Mouse (Mus musculus): ENCODE measurements at regions not wholly inside any gene's neighbourhood (a gene's known extent, or its start where the extent isn't known, plus 50 kb on each side); places are given as distances from the start of the nearest gene placed in this dataset.
"Not testable (repeated sequence)": the region's sequence is repeated elsewhere in the genome, so short reads cannot be mapped to it uniquely, and the experiment has no call there.

DNA sequence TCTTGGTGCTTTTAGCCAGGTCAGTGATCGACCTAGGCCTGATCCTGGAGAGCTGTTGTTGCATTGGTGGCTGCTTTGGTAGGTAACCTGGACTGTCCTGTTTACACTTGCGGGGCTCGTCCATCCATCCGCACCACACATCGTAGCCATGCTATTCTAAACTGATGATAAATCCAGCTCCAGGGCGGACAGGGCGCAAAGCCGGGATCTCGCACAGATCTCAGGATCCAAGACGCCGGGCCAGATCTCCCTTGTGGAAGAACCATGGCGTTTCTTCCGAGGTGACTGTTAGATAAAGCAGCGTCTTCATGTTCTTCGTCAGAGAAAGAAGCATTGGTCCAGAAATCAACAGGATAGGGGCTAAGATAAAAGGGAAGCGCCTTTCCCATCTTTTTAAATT, 115.6 kb downstream of the Sec16b start:
- not testable (repeated sequence) for DNase-seq

DNA sequence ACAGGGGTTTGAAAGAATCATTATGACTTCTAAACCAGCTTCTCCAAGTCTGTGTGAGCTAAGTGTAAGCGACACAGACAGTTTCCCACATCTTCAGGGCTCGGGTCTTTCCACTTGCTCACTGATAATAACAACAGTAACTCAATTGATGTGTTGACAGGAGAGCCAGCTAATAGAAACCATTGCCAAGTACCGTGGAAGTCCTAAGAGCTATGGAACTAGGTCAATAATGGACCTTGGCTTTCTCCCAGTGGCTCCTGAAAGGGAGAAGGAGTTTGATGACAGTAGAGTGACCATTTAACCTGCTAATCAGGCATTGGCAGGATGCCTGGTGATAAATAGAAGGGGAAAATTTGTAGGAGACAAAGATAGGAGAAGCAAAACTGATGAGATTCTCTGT, 126.1 kb downstream of the Sec16b start:
- DNase-seq: no peak

DNA sequence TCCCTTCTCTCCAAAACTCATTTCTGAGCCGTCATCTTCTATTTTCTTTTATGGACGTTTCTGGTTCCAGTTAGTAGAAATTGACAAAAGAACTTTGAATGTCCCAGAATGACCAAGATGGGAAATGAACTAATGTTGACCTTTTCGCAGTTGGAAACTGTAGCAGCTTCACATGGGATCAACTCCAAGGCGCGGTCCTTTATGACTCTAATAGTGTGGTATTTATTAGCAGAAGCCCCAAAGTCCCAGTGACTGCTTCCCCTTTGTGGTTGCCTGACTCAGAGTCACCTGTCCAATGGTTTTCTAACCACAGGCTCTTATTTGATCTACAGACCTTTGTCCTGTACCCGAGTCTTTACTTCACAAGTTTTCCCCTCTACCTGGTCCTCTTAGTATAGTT, 126.9 kb downstream of the Sec16b start:
- DNase-seq: no peak

DNA sequence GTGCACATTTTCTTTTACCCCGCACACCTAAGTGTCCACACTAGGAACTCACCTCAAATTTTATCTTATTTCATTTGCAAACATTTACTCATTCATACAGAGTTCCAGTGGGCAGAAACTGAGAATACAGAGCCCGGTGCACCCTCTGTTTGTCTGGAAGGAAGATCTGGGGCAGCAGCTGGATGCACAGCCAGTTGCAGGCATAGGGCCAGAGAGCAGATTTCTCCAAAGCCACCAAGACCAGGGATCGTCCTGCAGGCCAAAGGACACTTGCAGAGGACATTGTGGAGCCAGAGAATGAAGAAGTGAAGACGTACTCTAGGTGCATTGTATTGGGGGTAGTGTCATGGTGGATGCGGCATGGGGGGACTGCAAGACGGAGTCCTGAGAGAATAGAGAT, 129.2 kb downstream of the Sec16b start:
- no peak for DNase-seq

DNA sequence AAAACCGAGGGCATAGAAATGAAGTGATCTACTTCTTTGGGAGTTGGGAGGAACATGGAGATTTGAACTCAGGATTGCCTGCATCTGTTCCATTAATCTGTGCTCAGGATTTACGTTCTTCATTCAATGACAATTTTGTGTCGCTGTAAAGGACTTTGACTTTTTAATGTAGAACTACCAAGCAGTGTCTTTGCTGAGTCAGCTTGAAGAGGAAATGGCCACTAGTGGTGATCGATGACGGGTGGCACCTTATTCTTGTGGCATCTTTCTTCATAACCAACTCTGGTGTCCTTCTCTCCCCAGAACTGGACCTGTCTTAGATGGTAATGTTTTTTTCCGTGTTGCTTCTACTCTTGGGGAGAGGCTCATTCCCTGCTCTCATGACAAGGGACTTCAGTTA, 137.0 kb downstream of the Sec16b start:
- DNase-seq: no peak

DNA sequence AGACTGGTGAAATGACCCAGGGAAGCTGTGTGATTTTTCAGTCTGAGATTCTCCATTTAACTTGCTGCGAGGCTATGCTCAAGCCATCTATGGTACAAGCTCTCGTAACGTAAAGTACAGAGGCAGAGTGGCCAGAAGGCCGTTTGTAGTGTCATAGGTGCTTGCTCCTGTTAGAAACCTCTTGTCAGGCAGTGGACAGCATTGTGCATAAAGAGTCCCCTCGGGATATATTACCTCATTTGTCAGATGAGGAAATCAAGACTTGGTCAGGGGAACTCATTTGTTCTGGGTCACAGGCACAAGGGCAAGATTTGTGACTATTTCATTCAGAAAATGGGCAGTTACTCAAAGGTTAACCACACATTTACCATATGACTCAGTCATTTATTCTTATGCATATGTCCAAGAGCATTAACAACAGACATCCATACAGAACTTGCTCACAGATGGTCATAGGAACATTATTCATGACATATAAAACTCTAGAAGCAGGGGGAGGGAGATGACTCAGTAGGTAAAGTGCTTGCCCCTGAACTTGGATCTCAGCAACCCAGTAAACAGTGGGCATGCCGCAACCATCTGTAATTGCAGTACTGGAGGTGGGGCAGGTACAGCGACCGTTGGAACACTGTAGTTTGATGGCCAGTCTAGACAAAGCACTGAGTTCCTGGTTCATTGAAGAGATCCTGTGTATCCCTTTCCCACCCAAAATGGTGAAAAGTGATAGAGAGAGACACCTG, 139.3 kb downstream of the Sec16b start:
- DNase-seq: no peak

DNA sequence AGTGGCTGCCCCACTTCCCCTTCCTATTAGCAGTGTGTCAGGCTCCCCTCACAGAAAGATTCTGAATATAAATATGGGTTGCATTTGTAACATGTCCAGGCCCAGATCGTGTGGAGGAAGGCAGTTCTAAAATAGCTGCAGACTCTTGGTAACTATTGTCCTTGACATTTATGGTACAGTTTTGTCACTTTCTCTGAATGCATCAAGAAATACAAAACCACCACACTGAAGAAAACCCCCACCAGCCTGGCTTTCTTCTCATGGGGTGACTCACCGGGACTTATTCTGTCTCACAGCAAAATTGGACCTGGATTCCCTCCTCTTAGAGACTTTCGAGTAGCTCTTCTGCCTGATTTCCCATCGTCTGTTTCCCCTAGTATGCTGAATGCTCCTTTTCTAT, 148.9 kb downstream of the Sec16b start:
- peak; percentile 62 for DNase-seq

DNA sequence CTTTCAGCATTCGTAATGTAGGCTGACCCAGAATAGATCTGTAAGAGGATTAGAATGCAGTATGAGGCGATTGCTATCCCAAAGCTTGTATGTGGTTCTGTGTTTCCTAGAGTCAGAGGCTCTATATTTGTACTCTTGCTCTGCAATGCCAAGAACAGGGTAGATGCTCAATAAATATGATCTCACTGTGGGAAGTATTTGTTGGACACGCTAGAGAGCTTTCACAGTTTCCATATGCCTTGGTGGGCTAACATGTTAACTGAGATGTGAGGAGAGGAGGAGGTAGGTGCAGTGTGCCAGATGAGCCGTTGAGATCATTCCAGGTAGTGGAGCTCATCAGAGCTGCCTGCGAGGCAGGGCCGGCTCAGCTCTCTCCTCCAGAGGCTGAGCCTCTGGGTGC, 163.1 kb downstream of the Sec16b start:
- DNase-seq: peak; percentile 25

DNA sequence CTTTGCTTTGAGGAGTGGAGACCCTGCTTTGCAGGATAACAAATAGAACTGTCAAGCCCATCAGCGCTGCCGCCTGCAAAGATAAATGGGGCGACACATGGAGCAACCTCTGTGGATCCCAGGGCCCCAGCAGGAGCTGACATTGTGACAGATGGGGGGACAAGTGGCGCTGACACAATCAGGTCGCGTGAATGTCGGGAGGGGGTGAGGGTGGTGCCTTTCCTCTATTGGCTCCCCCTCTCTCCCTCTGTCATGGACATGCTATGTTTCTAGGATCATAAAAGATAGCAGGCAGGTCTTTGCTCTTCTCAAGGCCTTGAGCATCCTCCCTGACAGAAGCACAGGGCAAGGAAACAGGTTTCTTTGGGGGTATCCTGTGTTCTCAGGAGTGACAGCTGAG, 177.8 kb downstream of the Sec16b start:
- no peak for DNase-seq

DNA sequence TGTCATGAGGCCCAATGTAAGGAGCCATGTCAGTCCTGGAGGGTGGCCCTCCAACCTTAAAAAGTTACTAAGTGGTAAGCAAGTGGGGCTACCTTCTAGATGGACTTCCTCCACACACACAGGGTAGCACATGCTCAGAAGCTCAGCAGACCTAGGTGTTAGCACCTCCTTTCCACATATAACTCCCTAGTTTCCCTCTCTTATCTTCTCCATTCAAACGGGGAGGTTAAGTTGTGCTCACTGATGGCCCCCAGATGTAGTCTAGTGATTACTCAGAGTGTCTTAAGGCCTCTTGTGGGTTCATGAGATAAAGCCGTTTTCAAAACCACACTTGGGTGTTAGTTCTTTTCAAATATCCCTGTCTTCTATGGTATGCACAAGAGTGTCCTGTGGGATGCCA, 188.7 kb downstream of the Sec16b start:
- DNase-seq: no peak

DNA sequence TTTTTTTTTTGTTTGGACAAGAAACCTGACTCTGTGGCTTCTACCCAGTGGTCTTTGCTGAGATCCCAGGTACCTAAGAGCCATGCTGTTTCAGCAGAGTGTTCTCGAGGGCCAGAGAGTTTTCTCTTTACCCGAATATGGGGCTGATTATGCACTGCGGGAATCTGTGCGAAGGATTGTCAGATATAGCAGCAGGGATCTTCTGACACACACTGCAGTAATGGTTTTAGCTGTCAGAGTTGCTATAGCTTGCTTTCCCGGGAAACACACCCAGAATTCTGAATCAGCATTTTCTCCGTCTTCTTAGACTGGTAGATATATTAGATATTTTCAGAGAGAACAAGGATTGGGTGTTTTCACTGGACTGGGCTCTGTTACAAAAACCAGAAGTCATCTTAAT, 197.1 kb downstream of the Sec16b start:
- peak; percentile 2 for DNase-seq

DNA sequence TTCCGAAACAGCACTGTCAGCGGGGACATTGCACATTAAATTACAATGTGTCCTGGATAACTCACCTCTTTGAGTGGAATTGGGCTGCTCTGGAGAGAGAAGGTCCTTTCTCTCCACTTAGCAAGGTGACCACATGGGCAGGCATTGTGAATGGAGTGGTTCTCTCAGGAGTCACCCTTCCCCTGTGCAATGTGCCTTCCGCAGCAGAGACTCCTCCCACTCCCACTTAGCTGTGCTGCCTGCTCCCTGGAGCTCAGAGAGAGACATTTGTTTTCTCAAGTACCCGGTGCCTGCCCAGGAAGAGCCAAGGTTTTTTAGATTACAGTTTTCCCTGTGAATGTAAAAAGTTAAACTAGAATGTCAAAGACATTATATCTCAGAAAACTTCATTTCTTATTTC, 198.8 kb downstream of the Sec16b start:
- DNase-seq: no peak

DNA sequence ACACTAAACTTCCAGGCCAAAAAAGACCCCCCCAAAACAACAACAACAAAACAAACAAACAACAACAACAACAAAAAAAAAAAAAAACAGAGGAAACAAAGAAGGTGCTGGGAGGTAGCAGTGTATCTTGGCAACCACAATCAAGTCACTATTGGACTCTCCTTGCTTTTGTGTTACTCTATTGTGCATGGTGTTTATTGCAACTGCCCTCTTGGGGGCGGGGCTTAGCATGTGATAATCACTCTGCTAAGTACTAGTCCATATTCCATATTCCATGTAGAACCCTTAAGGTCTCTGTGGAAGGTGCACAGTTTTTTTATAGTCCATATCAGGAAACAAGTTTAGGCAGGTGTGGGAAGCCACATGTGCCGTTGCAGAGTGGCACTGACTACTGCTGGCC, 200.7 kb downstream of the Sec16b start:
- DNase-seq: no peak

DNA sequence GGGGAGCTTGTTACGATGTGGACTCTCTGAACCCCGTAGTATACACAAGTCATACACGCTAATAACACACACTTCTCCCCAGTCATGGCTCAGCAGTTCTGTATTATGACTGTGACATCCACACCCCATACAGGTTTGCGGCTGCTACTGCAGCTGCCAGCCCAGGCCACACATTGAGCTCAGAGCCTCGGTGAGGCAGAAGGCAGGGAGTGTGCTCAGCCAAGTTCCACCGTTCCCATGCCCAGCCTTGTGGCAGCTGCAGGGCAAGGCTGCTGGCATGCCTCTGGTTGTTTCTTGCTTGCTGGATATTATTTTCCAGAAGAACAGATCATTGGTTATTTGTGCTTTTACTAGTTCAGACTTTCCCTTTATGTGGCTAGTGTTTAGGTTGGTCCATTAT, 202.6 kb downstream of the Sec16b start:
- no peak for DNase-seq

DNA sequence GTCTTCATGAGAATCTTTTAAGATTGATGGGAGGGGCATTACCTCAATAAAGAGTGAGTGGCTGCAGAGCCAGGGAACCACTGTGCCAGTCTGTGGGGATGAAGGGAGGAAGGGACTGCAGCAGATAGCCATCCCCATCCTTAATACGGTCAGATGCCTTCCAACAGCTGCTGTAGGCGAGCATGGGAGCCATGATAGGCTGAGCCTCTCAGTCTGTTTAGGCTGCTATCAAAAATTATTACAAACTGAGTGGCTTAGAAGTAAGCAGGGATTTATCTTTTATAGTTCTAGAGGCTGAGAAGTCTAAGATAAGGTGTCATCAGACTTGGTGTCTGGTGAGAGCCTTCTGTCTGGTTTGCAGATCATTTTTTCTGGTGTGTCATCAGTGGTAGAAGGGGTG, 204.3 kb downstream of the Sec16b start:
- no peak for DNase-seq

DNA sequence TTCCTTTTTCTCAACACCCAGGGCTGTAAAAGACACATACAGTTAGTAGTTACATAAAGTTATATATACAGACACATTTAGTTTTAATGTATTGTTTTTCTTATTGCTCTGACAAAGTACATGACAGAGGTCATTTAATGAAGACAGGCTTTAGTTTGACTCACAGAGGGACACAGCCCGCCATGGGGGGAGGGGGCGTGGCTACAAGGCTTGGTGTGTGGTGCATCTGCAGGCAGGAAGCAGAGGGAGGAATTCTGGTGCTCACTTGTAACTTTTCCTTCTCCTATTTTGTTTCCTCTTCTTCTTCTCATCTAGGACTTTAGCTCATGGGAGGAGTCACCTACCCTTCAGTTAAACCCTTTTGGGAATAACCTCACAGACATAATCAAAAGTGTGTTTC, 206.0 kb downstream of the Sec16b start:
- DNase-seq: no peak

DNA sequence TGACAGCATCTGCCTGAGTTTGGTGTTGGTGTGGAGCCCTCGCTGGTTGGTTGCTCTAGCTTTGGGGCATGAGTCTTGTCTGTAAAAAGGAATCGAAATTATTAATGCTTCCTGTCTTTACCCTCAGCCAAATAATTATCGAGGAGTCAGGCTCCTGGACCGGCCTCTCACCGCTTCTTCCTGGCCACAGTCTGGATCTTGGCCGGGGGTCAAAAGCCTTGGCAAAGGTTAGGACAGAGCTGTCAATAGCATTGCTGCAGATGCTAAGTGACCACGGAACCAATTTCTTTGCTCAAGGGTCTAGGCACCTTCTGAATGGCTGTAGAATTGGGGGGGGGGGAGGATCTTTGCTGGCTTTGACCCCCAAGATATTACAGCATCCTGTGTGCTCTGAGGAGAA, 207.3 kb downstream of the Sec16b start:
- DNase-seq: no peak

DNA sequence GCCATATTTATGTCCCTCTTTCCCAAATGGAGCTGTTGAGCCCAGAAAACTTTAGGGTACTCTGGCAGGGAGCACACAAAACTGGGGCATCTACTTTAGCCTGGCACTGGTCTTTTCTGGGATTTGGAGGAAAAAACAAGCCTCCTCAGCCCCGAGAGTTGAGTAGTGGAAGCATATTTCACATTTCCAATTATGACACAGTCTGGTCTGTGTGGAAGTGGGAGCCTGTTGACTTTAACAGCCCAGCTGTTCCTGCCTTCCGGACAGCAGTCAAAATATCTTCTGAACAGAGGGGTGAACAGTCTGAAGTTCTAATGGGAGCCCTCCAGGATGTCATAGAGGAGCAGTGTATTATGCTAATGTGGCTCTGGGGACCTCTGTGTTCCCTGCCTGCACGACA, 209.1 kb downstream of the Sec16b start:
- no peak for DNase-seq

DNA sequence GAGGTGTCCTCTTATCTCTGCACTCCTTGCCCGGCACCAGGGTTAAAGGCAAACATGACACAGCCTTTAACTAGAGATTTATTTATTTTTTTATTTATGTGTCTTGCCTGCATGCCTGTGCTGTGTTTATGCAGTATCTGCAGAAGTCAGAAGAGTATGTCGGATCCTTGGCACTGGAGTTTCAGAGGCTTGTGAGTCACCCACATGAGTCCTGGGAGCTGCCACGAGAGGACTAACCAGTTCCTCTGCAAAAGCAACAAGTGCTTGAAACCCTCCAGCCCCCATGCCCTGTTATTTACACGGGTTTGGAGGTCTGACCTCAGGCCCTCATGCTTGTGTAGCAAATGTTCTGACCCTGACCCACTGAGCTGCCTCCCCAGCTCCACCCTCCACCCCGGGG, 210.6 kb downstream of the Sec16b start:
- no peak for DNase-seq

DNA sequence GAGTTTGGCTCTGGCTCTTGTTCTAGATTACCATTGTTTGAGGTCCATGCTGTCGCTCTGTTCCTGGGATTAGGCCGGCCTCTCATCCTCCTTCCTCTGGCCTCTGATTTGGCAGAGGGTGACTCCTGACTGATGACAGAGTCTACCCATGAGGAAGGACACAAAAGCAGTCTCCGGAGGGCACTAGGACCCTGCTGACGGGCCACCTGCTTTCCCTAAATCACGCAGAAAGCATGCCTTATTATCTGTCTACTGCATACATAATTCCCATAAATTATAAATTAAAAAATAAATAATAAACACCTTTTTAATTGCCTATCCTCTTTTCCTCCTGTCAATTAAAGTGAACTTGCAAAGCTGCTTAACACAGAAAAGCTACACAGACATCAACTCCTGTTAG, 215.4 kb downstream of the Sec16b start:
- DNase-seq: no peak

DNA sequence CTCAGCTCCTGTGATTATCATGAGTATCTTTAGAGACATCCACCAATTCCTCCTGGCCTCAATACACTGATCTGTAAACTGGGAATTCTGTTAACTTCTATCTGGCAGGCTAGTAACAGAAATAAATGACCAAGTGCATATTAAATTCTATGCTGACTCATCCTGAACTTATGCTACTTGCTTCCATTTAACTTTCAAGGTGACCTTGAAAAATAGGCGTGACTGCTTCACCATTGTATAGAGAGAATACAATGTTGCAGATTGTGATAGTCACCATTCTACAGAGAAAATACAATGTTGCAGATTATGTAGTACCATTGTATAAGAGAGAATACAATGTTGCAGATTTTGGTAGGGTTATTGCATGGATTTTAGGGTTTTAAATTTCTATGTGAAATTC, 224.6 kb downstream of the Sec16b start:
- DNase-seq: no peak

DNA sequence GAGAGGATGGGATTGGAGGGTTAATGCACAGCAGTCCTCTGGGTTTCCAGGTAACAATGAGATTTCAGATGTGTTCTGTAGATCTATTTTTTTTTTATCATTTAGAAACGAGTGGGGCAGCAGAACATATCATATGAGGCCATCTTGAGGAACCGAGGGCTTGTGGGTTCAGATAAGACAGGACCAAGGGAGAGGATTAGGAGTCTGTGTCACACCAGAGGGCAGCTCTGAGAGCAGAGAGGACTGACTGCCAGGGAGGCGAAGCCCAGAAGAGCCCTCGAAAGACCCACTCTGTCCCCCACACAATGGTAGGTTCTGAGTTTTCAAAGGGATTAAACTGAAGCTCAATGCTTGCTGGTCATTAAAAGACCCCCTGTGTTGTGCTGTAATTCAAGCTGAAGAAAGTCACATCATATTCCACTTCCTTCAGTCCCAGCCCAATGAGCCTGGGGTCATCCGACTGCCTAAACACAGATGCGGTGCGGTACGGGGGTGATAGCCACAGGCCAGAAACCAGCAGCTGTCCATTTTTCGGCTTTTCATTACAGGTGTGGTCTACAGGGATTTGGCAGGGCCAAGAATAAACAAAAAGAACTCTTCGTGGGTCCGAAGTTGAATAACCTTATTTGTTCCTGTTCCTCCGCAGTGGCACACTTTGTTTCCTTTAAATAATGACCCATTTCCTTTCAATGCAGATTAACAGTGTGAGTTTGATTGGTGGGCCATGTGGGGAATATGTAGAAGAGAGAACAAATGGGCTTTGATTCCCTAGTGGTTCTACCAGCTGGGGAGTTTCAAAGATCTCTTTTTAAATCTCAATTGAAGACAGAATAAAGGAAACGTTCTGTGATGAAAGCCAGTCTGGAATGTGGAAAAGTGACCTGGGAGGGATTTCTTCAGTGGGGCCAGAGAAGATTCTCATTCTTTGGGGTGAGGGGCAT, 234.5 kb downstream of the Sec16b start:
- no peak for DNase-seq

DNA sequence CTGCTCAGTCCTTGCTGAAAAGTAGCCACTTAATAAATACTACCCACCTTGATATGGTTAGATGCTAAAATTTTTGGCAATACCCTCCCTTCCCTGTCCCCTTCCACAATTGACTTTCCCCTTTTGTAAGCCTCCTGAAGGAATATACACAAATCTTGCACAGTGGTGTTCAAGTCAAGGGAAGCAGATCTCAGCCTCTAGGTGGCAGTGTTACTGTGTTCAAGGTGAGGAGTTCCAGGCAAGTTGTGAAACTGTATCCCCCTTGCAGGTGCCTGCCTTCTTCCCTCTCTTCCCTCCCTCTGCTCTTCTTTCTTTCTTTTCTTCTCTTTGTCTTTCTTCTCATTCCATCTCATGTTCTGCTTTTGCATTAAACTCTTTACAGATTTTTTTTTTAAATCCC, 239.1 kb downstream of the Sec16b start:
- DNase-seq: peak; percentile 77

DNA sequence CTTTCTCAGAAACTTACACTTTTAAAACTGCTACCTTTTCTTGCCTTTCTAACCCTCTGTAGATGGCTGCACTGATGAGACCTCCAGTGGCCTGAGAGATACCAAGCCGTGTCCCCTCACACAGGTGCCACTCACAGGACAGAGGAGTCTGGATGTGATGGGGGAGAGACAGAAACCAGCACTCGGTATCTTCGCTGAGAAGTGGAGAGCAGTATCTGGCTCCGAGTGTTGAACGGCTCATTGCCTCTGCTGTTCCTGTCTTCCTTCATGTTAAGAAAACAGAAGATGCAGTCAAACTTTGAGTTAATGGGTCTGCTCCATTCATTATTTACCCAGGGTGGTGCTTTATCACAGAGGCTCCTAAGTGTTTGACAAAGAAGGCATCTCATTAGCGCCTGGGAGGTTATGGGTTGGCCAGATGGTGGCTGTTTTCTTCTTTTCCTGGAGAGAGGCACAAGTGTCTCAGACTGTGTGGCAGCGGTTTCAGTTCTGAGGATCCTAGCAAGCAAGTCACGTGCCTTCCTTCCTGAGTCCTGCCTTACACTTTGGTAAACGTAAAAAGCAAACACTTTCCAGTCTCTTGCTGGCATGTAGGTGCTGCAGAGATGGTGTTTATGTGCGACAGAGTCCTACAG, 248.6 kb downstream of the Sec16b start:
- no peak for DNase-seq

Data from right cerebral cortex, adult 18-20 months (tissue).